Mouse (Mus musculus): ENCODE data around the gene Pcid2. TPM values are rescaled to one million over a fixed set of nuclear protein-coding genes. Genes with fewer than 3 reads are reported as not detected.
"Not testable (repeated sequence)": the region's sequence is repeated elsewhere in the genome, so short reads cannot be mapped to it uniquely, and the experiment has no call there.

Gene Pcid2
- polyA plus RNA-seq, 1 experiment from 2014 or later, result 38.2 TPM

- peaks cover 16% of the 10 kb centered on the region for H3K4me1 ChIP-seq (replicated peaks; ENCODE audit: control insufficient read depth, insufficient read depth, low read length)
- ATAC-seq (replicated peaks; ENCODE audit: low FRiP score, low TSS enrichment, low read depth) (no peak), DNase-seq (ENCODE audit: low spot score) (no peak)
- H3K9ac ChIP-seq (ENCODE audit: low read length), result no peak overlapping the region
- 45% methylated on average over 1 of the region's 1 CpGs for WGBS
- H3K27me3 ChIP-seq (replicated peaks; ENCODE audit: control insufficient read depth, insufficient read depth, low read length), result no peaks in the 10 kb centered on the region
- H3K4me3 ChIP-seq (ENCODE audit: low read depth, low read length), result no peak overlapping the region
- no peaks in the 10 kb centered on the region for H3K9me3 ChIP-seq (ENCODE audit: control insufficient read depth, low read length)
- H3K27ac ChIP-seq (ENCODE audit: low read depth), result no peak overlapping the region
- H3K36me3 ChIP-seq (ENCODE audit: control insufficient read depth, insufficient read depth, low read length), result peaks cover 9% of the 10 kb centered on the region
- no peak overlapping the region for H3K4me2 ChIP-seq (ENCODE audit: low read length)
These were observed 4.2 kb upstream of the Pcid2 start for GRCm38 (mm10) chr8:13109416-13109960.

- Histone ChIP-seq H3K27me3 (replicated peaks; ENCODE audit: control insufficient read depth, insufficient read depth, low read length) (no peaks in the 10 kb centered on the region), H3K27ac (ENCODE audit: low read depth) (no peak overlapping the region), H3K4me3 (ENCODE audit: low read depth, low read length) (no peak overlapping the region), H3K36me3 (ENCODE audit: control insufficient read depth, insufficient read depth, low read length) (peaks cover 9% of the 10 kb centered on the region), H3K4me2 (ENCODE audit: low read length) (no peak overlapping the region), H3K9me3 (ENCODE audit: control insufficient read depth, low read length) (no peaks in the 10 kb centered on the region), H3K9ac (ENCODE audit: low read length) (no peak overlapping the region), H3K4me1 (replicated peaks; ENCODE audit: control insufficient read depth, insufficient read depth, low read length) (peaks cover 17% of the 10 kb centered on the region)
- ATAC-seq (replicated peaks; ENCODE audit: low FRiP score, low TSS enrichment, low read depth) (no peak), DNase-seq (ENCODE audit: low spot score) (no peak)
- 91% methylated on average over 8 of the region's 8 CpGs for WGBS
These were observed 3.7 kb upstream of the Pcid2 start for GRCm38 (mm10) chr8:13108967-13109366.

GRCm38 (mm10) chr8:13107990-13108638, 2.9 kb upstream of the Pcid2 start:
- no peak overlapping the region for H3K4me3 ChIP-seq (ENCODE audit: low read depth, low read length)
- ATAC-seq (replicated peaks; ENCODE audit: low FRiP score, low TSS enrichment, low read depth) (no peak), DNase-seq (ENCODE audit: low spot score) (no peak)
- no peak overlapping the region for H3K27ac ChIP-seq (ENCODE audit: low read depth)
- no peak overlapping the region for H3K9ac ChIP-seq (ENCODE audit: low read length)
- H3K4me2 ChIP-seq (ENCODE audit: low read length), result no peak overlapping the region
- peaks cover 23% of the 10 kb centered on the region for H3K4me1 ChIP-seq (replicated peaks; ENCODE audit: control insufficient read depth, insufficient read depth, low read length)
- no peaks in the 10 kb centered on the region for H3K27me3 ChIP-seq (replicated peaks; ENCODE audit: control insufficient read depth, insufficient read depth, low read length)
- peaks cover 6% of the 10 kb centered on the region; the same call in 1 of the 2 replicates for H3K36me3 ChIP-seq (ENCODE audit: control insufficient read depth, insufficient read depth, low read length)
- H3K9me3 ChIP-seq (ENCODE audit: control insufficient read depth, low read length), result no peaks in the 10 kb centered on the region
- WGBS, result 82% methylated on average over 13 of the region's 13 CpGs

GRCm38 (mm10) chr8:13105908-13106551, 771 bp upstream of the Pcid2 start:
- ATAC-seq (replicated peaks; ENCODE audit: low FRiP score, low TSS enrichment, low read depth) (peak; percentile 54), DNase-seq (ENCODE audit: low spot score) (peak; percentile 86)
- Histone ChIP-seq H3K4me3 (ENCODE audit: low read depth, low read length) (peak overlapping the region; percentile 66), H3K9me3 (ENCODE audit: control insufficient read depth, low read length) (no peaks in the 10 kb centered on the region), H3K4me2 (ENCODE audit: low read length) (peak overlapping the region; percentile 91), H3K4me1 (replicated peaks; ENCODE audit: control insufficient read depth, insufficient read depth, low read length) (peaks cover 23% of the 10 kb centered on the region), H3K27me3 (replicated peaks; ENCODE audit: control insufficient read depth, insufficient read depth, low read length) (no peaks in the 10 kb centered on the region), H3K36me3 (ENCODE audit: control insufficient read depth, insufficient read depth, low read length) (peaks cover 9% of the 10 kb centered on the region; the same call in 1 of the 2 replicates), H3K27ac (ENCODE audit: low read depth) (peak overlapping the region; percentile 72), H3K9ac (ENCODE audit: low read length) (peak overlapping the region; percentile 92)
- WGBS, result 0% methylated on average over 56 of the region's 63 CpGs

- WGBS, result 0% methylated on average over 45 of the region's 45 CpGs
- peaks cover 15% of the 10 kb centered on the region for H3K36me3 ChIP-seq (ENCODE audit: control insufficient read depth, insufficient read depth, low read length)
These were observed 570 bp downstream of the Pcid2 start for GRCm38 (mm10) chr8:13104691-13105086.

GRCm38 (mm10) chr8:13077542-13077941, 27.7 kb downstream of the Pcid2 start:
- H3K4me1 ChIP-seq (replicated peaks; ENCODE audit: control insufficient read depth, insufficient read depth, low read length), result no peaks in the 10 kb centered on the region
- WGBS, result 90% methylated on average over 7 of the region's 7 CpGs
- H3K36me3 ChIP-seq (ENCODE audit: control insufficient read depth, insufficient read depth, low read length), result peaks cover 93% of the 10 kb centered on the region
- no peaks in the 10 kb centered on the region for H3K9me3 ChIP-seq (ENCODE audit: control insufficient read depth, low read length)
- no peak for ATAC-seq (replicated peaks; ENCODE audit: low FRiP score, low TSS enrichment, low read depth)
- H3K4me2 ChIP-seq (ENCODE audit: low read length), result no peak overlapping the region
- H3K9ac ChIP-seq (ENCODE audit: low read length), result no peak overlapping the region
- no peaks in the 10 kb centered on the region for H3K27me3 ChIP-seq (replicated peaks; ENCODE audit: control insufficient read depth, insufficient read depth, low read length)
- H3K4me3 ChIP-seq (ENCODE audit: low read depth, low read length), result no peak overlapping the region
- no peak for DNase-seq (ENCODE audit: low spot score)
- no peak overlapping the region for H3K27ac ChIP-seq (ENCODE audit: low read depth)

More at GRCm38 (mm10) chr8:13104691-13105086, 570 bp downstream of the Pcid2 start:
- Histone ChIP-seq H3K4me3 (ENCODE audit: low read depth, low read length) (peak overlapping the region; percentile 66), H3K27me3 (replicated peaks; ENCODE audit: control insufficient read depth, insufficient read depth, low read length) (no peaks in the 10 kb centered on the region), H3K9me3 (ENCODE audit: control insufficient read depth, low read length) (no peaks in the 10 kb centered on the region), H3K9ac (ENCODE audit: low read length) (peak overlapping the region; percentile 64), H3K4me1 (replicated peaks; ENCODE audit: control insufficient read depth, insufficient read depth, low read length) (peaks cover 23% of the 10 kb centered on the region), H3K4me2 (ENCODE audit: low read length) (peak overlapping the region; percentile 96), H3K27ac (ENCODE audit: low read depth) (peak overlapping the region; percentile 90)
- DNase-seq (ENCODE audit: low spot score), result peak; percentile 97
- ATAC-seq (replicated peaks; ENCODE audit: low FRiP score, low TSS enrichment, low read depth), result peak; percentile 87

GRCm38 (mm10) chr8:13075579-13075978, 29.7 kb downstream of the Pcid2 start:
- not testable (repeated sequence) for H3K4me1 ChIP-seq (replicated peaks; ENCODE audit: control insufficient read depth, insufficient read depth, low read length); DNase-seq (ENCODE audit: low spot score); H3K27me3 ChIP-seq (replicated peaks; ENCODE audit: control insufficient read depth, insufficient read depth, low read length); H3K27ac ChIP-seq (ENCODE audit: low read depth); H3K9me3 ChIP-seq (ENCODE audit: control insufficient read depth, low read length); H3K4me3 ChIP-seq (ENCODE audit: low read depth, low read length); H3K9ac ChIP-seq (ENCODE audit: low read length); ATAC-seq (replicated peaks; ENCODE audit: low FRiP score, low TSS enrichment, low read depth); H3K4me2 ChIP-seq (ENCODE audit: low read length)
- H3K36me3 ChIP-seq (ENCODE audit: control insufficient read depth, insufficient read depth, low read length), result peaks cover 74% of the 10 kb centered on the region
- WGBS, result 91% methylated on average over 1 of the region's 1 CpGs

- no peaks in the 10 kb centered on the region for H3K27me3 ChIP-seq (replicated peaks; ENCODE audit: control insufficient read depth, insufficient read depth, low read length)
- H3K27ac ChIP-seq (ENCODE audit: low read depth), result no peak overlapping the region
- H3K4me3 ChIP-seq (ENCODE audit: low read depth, low read length), result no peak overlapping the region
- H3K9ac ChIP-seq (ENCODE audit: low read length), result no peak overlapping the region
- H3K4me2 ChIP-seq (ENCODE audit: low read length), result no peak overlapping the region
- ATAC-seq (replicated peaks; ENCODE audit: low FRiP score, low TSS enrichment, low read depth) (no peak), DNase-seq (ENCODE audit: low spot score) (no peak)
- no peaks in the 10 kb centered on the region for H3K9me3 ChIP-seq (ENCODE audit: control insufficient read depth, low read length)
- WGBS, result 91% methylated on average over 8 of the region's 8 CpGs
- peaks cover 68% of the 10 kb centered on the region for H3K36me3 ChIP-seq (ENCODE audit: control insufficient read depth, insufficient read depth, low read length)
- H3K4me1 ChIP-seq (replicated peaks; ENCODE audit: control insufficient read depth, insufficient read depth, low read length), result no peaks in the 10 kb centered on the region
These were observed 30.2 kb downstream of the Pcid2 start for GRCm38 (mm10) chr8:13075044-13075443.

All from intestine, embryonic 14.5 days (tissue).